Mouse (Mus musculus) CH12.LX (cell line): ENCODE results near the gene Xntrpc.

ENCODE experiments used
- CTCF ChIP-seq, 2 experiments: IDR thresholded peaks in 1 of 2; conservative IDR thresholded peaks in 1 of 2; 2 replicates each; pipeline ENCODE4 v1.5.1; 2011 to 2012; ENCODE audit warnings: low read depth in 2 of 2, low read length in 2 of 2, improper control_type of control experiment in 1 of 2, inconsistent platforms in 1 of 2, mild to moderate bottlenecking in 1 of 2, moderate library complexity in 1 of 2
- KAT2A ChIP-seq: IDR thresholded peaks from 2 replicates; pipeline ENCODE4 v1.6.1; 2012; ENCODE audit warnings: low read length, improper control_type of control experiment, inconsistent platforms; ENCODE audit not compliant: insufficient replicate concordance
- MAFK ChIP-seq: IDR thresholded peaks from 2 replicates; pipeline ENCODE4 v1.6.1; 2011; ENCODE audit warnings: low read length, improper control_type of control experiment; ENCODE audit not compliant: insufficient replicate concordance
- MAX ChIP-seq: IDR thresholded peaks from 2 replicates; pipeline ENCODE4 v1.6.1; 2011; ENCODE audit warnings: low read length, improper control_type of control experiment
- NRF1 ChIP-seq: IDR thresholded peaks from 2 replicates; pipeline ENCODE4 v1.6.1; 2014; ENCODE audit warnings: low read depth, mild to moderate bottlenecking, inconsistent platforms, low read length, improper control_type of control experiment, moderate library complexity
- POLR2A ChIP-seq: IDR thresholded peaks from 2 replicates; pipeline ENCODE4 v1.6.1; 2011; ENCODE audit warnings: low read depth, mild to moderate bottlenecking, improper control_type of control experiment, low read length
- ZC3H11A ChIP-seq: IDR thresholded peaks from 2 replicates; pipeline ENCODE4 v1.6.1; 2012; ENCODE audit warnings: low read depth, mild to moderate bottlenecking, inconsistent platforms, low read length, improper control_type of control experiment
- ZNF384 ChIP-seq: IDR thresholded peaks from 2 replicates; pipeline ENCODE4 v1.6.1; 2012; ENCODE audit warnings: low read depth, low read length, improper control_type of control experiment, inconsistent platforms

DNA sequence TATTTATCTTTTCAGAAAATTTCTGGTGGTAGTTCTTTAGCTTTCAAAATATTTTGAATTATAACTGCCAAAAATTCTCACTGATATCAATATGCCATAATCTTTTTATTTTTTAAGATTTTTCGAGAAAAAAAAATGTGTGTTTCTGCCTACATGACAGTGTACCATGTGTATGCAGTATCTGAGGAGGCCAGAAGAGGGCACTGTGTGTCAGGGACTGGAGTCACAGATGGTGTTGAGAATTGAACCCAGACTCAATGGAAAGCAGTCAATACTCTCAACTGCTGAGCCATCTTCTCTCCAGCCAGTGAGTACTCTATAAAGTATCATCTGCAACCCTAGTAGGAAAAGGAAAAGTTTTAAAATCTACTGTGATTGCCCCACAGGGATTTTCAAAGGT is 72.0 kb downstream of the Xntrpc start:
- no peak for TF ChIP-seq MAX
- TF ChIP-seq POLR2A, result no peak
- no peak for TF ChIP-seq KAT2A
- TF ChIP-seq CTCF (conservative IDR thresholded peaks at IDR 0.05 in 1 of 2, IDR thresholded peaks at IDR 0.05 in 1 of 2; ENCODE audit: low read depth in 2 of 2, low read length in 2 of 2), result peak; percentile 69
- no peak for TF ChIP-seq NRF1
- TF ChIP-seq MAFK, result no peak
- TF ChIP-seq ZC3H11A, result no peak
- TF ChIP-seq ZNF384, result no peak
